Mouse (Mus musculus) small intestine, adult 2 months (tissue): ENCODE data around the gene BC048403. TPM values are rescaled to one million over a fixed set of nuclear protein-coding genes. Genes with fewer than 3 reads are reported as not detected.

Experiments used
- H3K27ac ChIP-seq: fragments of 200-500 bp; 2 replicates; pipeline ENCODE4 v1.5.1; 2012; ENCODE audit warnings: low read depth, low read length, control low read depth, inconsistent platforms; ENCODE audit not compliant: insufficient read depth
- H3K27me3 ChIP-seq: fragments of 200-500 bp; 2 replicates; pipeline ENCODE4 v1.6.1; 2012; ENCODE audit warnings: mild to moderate bottlenecking, moderate library complexity, low read length, inconsistent platforms; ENCODE audit not compliant: control insufficient read depth, insufficient read depth
- H3K36me3 ChIP-seq: fragments of 200-500 bp; 2 replicates; pipeline ENCODE4 v1.6.1; 2012; ENCODE audit warnings: mild to moderate bottlenecking, low read length, control low read depth, inconsistent platforms; ENCODE audit not compliant: control insufficient read depth, insufficient read depth
- H3K4me1 ChIP-seq: fragments of 200-500 bp; 2 replicates; pipeline ENCODE4 v1.6.1; 2012; ENCODE audit warnings: low read length, inconsistent platforms, mixed read lengths; ENCODE audit not compliant: control insufficient read depth, insufficient read depth, insufficient read length
- H3K4me3 ChIP-seq: fragments of 200-500 bp; 2 replicates; pipeline ENCODE4 v1.5.1; 2012; ENCODE audit warnings: low read depth, mild to moderate bottlenecking, control low read depth, inconsistent platforms, low read length, moderate library complexity
- CTCF ChIP-seq: fragments of 200-500 bp; IDR thresholded peaks from 2 replicates; pipeline ENCODE4 v1.5.1; 2012; ENCODE audit warnings: low read depth, mild to moderate bottlenecking, control low read depth, inconsistent platforms, low read length, moderate library complexity, mixed read lengths; ENCODE audit not compliant: insufficient replicate concordance, insufficient read length; ENCODE audit errors: extremely low read depth
- POLR2A ChIP-seq: fragments of 200-500 bp; IDR thresholded peaks from 2 replicates; pipeline ENCODE4 v1.6.1; 2012; ENCODE audit warnings: low read depth, mild to moderate bottlenecking, control low read depth, inconsistent platforms, low read length, moderate library complexity
- WGBS: fragments of 180-500 bp; shearing (Covaris S2); methylation state at CpG from one replicate; pipeline ENCODE4 v1.1.7; 2018; 5-methylcytosine and 5-hydroxymethylcytosine counted together
- polyA plus RNA-seq: library from polyadenylated mRNA; depleted of rRNA; stranded (reverse); fragments of >200 nt; gene quantifications from 2 replicates; pipeline ENCODE4 v1.2.3, GENCODE M21; 2012; rRNA removed

The BC048403 gene
- 2.0 and 2.6 TPM in 2 replicates for polyA plus RNA-seq

- no peaks in the 10 kb centered on the region for H3K36me3 ChIP-seq
- H3K27me3 ChIP-seq, result no peaks in the 10 kb centered on the region
- TF ChIP-seq CTCF (no peak), POLR2A (peak; percentile 63)
- WGBS, result under 1% methylated on average over 68 of the region's 68 CpGs
- H3K4me3 ChIP-seq, result peak within 1 kb of the TSS; percentile 92
- peaks cover 5% of the 10 kb centered on the region for H3K4me1 ChIP-seq
- H3K27ac ChIP-seq, result peak within 1 kb of the TSS; percentile 26; the same call in 1 of the 2 replicates
These were observed at the start of gene BC048403 for GRCm38 (mm10) chr10:121739548-121740505. TSS of gene BC048403 (plus strand) at chr10:121739937.

GRCm38 (mm10) chr10:121692944-121693579 is 46.7 kb upstream of the BC048403 start:
- TF ChIP-seq POLR2A (no peak), CTCF (no peak)
- H3K27ac ChIP-seq, result no peak overlapping the region
- H3K36me3 ChIP-seq, result no peaks in the 10 kb centered on the region
- H3K27me3 ChIP-seq, result no peaks in the 10 kb centered on the region
- H3K4me1 ChIP-seq, result no peaks in the 10 kb centered on the region
- WGBS, result 17% methylated on average over 18 of the region's 18 CpGs
- H3K4me3 ChIP-seq, result peak overlapping the region; percentile 40

GRCm38 (mm10) chr10:121694567-121694966 is 45.2 kb upstream of the BC048403 start:
- no peaks in the 10 kb centered on the region for H3K4me1 ChIP-seq
- H3K27me3 ChIP-seq, result no peaks in the 10 kb centered on the region
- TF ChIP-seq CTCF, result no peak
- TF ChIP-seq POLR2A, result no peak
- H3K36me3 ChIP-seq, result no peaks in the 10 kb centered on the region
- H3K4me3 ChIP-seq, result no peak overlapping the region
- H3K27ac ChIP-seq, result no peak overlapping the region
- 89% methylated on average over 11 of the region's 11 CpGs for WGBS

GRCm38 (mm10) chr10:121701296-121702248 is 38.2 kb upstream of the BC048403 start:
- WGBS, result 32% methylated on average over 11 of the region's 11 CpGs

GRCm38 (mm10) chr10:121703619-121704018 is 36.1 kb upstream of the BC048403 start:
- Histone ChIP-seq H3K36me3 (no peaks in the 10 kb centered on the region), H3K27me3 (no peaks in the 10 kb centered on the region), H3K4me1 (no peaks in the 10 kb centered on the region), H3K27ac (no peak overlapping the region), H3K4me3 (no peak overlapping the region)
- WGBS, result 71% methylated on average over 6 of the region's 6 CpGs
- TF ChIP-seq CTCF, result no peak
- TF ChIP-seq POLR2A, result no peak

More at GRCm38 (mm10) chr10:121701296-121702248, 38.2 kb upstream of the BC048403 start:
- no peaks in the 10 kb centered on the region for H3K36me3 ChIP-seq
- no peak overlapping the region for H3K4me3 ChIP-seq
- TF ChIP-seq CTCF (no peak), POLR2A (no peak)
- H3K27ac ChIP-seq, result no peak overlapping the region
- H3K27me3 ChIP-seq, result no peaks in the 10 kb centered on the region
- H3K4me1 ChIP-seq, result no peaks in the 10 kb centered on the region

GRCm38 (mm10) chr10:121704871-121705270 is 34.9 kb upstream of the BC048403 start:
- Histone ChIP-seq H3K4me3 (no peak overlapping the region), H3K27me3 (no peaks in the 10 kb centered on the region), H3K36me3 (no peaks in the 10 kb centered on the region), H3K4me1 (no peaks in the 10 kb centered on the region), H3K27ac (no peak overlapping the region)
- WGBS, result 79% methylated on average over 6 of the region's 6 CpGs
- TF ChIP-seq POLR2A (no peak), CTCF (no peak)
